8 mouse cellular contexts compared by ENCODE assay signal in the genomic region with DNA sequence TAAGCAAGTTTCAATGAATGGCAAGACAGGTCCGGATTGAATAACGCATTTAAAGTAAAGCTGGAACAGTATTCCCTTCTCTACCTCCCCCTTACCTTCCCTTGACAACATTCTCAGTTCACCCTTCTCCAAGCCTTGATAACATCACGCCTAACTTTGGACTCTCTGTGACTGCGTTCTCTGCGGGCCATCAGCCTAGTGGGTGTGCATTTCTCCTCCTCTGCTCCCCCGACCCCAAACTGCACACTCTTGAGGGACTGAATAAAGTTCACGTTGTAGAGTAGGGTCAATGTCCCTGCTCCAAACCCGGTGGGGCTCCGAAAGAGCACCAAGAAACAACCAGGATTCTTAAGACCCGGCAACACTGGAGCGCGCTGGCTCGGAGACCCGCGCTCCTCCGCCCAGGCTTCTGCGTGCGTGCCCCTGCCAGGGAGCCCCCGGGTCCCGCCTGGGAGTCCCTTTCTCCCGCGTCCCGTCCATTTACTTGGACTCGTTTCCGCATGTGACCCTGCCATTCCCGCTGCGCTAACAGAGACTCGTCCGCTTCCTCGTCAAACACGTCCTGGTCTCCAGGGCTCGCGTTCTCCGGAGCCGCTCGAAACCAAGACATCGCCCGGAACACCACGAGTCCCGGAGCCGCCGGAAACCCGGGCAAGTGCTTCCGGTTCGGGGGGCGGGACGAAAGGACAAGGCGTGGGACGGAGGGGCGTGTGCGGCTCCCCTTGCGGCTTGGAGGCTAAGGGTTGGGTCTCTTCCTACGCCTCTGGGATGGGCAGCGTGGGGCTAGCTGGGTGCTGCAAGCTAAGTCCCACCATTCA. TPM values are rescaled to one million over a fixed set of nuclear protein-coding genes. Genes with fewer than 3 reads are reported as not detected.
A peak's percentile ranks its signal among the peaks of the same experiment; 100 is the strongest.
DNase-seq lines count a peak whose midpoint lies in the region; ATAC-seq and TF ChIP-seq lines count a peak whose summit lies in the region.

A gene (minus strand): TSS at position 653 of the 818 bp plus-strand sequence.

- WGBS in forebrain, embryonic 13.5 days: under 1% methylated on average over 54 of the region's 54 CpGs
- WGBS in large intestine, adult 2 months: under 1% methylated on average over 54 of the region's 54 CpGs
- WGBS in liver, postnatal 0 days (ENCODE audit: insufficient replicate concordance): 1% methylated on average over 54 of the region's 54 CpGs
- under 1% methylated on average over 54 of the region's 54 CpGs for WGBS in neural tube, embryonic 14.5 days

- ATAC-seq in cerebellum, adult (ENCODE audit: insufficient number of reproducible peaks, low FRiP score, low TSS enrichment): peak; percentile 99
- ATAC-seq in forebrain, embryonic 13.5 days: peak; percentile 99
- peak; percentile 97 for ATAC-seq in liver, postnatal 0 days
- peak; percentile 100 for ATAC-seq in neural tube, embryonic 14.5 days (ENCODE audit: low read depth)

- intact Hi-C loops in heart, postnatal 10 days (cut with DNase I): loop anchor here (2.0 to 5.0 kb wide), 3 partner anchors 48 to 724 kb away; a partner anchor contains a TSS

- no peak for TF ChIP-seq EP300 in ES-Bruce4 (IDR thresholded peaks at IDR 0.05; ENCODE audit: insufficient read depth, low read depth, low read length)
- TF ChIP-seq EP300 in liver, postnatal 0 days (IDR thresholded peaks at IDR 0.05; ENCODE audit: low read depth): no peak

- H3K4me1 ChIP-seq in ES-Bruce4 (ENCODE audit: control insufficient read depth, insufficient read depth, low read length): no peaks in the 10 kb centered on the region
- H3K4me1 ChIP-seq in forebrain, embryonic 13.5 days: peaks cover 11% of the 10 kb centered on the region
- peaks cover 14% of the 10 kb centered on the region for H3K4me1 ChIP-seq in liver, postnatal 0 days (ENCODE audit: insufficient read depth)
- peaks cover 4% of the 10 kb centered on the region; the same call in 1 of the 2 replicates for H3K4me1 ChIP-seq in neural tube, embryonic 14.5 days (ENCODE audit: control insufficient read depth, insufficient read depth, low read length)

- peak; percentile 48 for TF ChIP-seq CTCF in ES-Bruce4 (IDR thresholded peaks at IDR 0.05; ENCODE audit: low read depth, low read length)
- TF ChIP-seq CTCF in liver, postnatal 0 days (IDR thresholded peaks at IDR 0.05; ENCODE audit: low read depth): peak; percentile 53

- peaks cover 7% of the 10 kb centered on the region for H3K36me3 ChIP-seq in ES-Bruce4 (ENCODE audit: control insufficient read depth, insufficient read depth, low read length, poor library complexity, severe bottlenecking)
- 0 out of 2 replicates have a peak, but pooled peaks cover 2% of the 10 kb centered on the region for H3K36me3 ChIP-seq in forebrain, embryonic 13.5 days (ENCODE audit: poor library complexity, severe bottlenecking)
- H3K36me3 ChIP-seq in liver, postnatal 0 days (replicated peaks; ENCODE audit: insufficient read depth, low read length): peaks cover 5% of the 10 kb centered on the region; the same call in 1 of the 2 replicates
- no peaks in the 10 kb centered on the region for H3K36me3 ChIP-seq in neural tube, embryonic 14.5 days (ENCODE audit: control insufficient read depth, insufficient read depth, low read length)

- peak; percentile 94 to 98 for DNase-seq in heart, postnatal 10 days
- DNase-seq in large intestine, adult 2 months (ENCODE audit: low read depth, low spot score): peak; percentile 85
- DNase-seq in liver, postnatal 0 days: peak; percentile 93
- DNase-seq in testis, postnatal 10 days (ENCODE audit: low spot score): peak; percentile 96

- H3K27me3 ChIP-seq in ES-Bruce4 (ENCODE audit: control insufficient read depth, insufficient read depth, low read length, poor library complexity, severe bottlenecking): no peaks in the 10 kb centered on the region
- no peaks in the 10 kb centered on the region for H3K27me3 ChIP-seq in forebrain, embryonic 13.5 days
- H3K27me3 ChIP-seq in liver, postnatal 0 days (ENCODE audit: insufficient read depth, low read length): no peaks in the 10 kb centered on the region
- no peaks in the 10 kb centered on the region for H3K27me3 ChIP-seq in neural tube, embryonic 14.5 days (ENCODE audit: control insufficient read depth, insufficient read depth, low read length)

- peak within 1 kb of the TSS; percentile 82 for H3K4me2 ChIP-seq in forebrain, embryonic 13.5 days
- H3K4me2 ChIP-seq in liver, postnatal 0 days (ENCODE audit: low read depth, low read length): peak within 1 kb of the TSS; percentile 93
- peak within 1 kb of the TSS; percentile 85 for H3K4me2 ChIP-seq in neural tube, embryonic 14.5 days (ENCODE audit: low read depth, low read length)

- peak within 1 kb of the TSS; percentile 100 for H3K4me3 ChIP-seq in ES-Bruce4 (ENCODE audit: low read depth, low read length)
- peak within 1 kb of the TSS; percentile 85 for H3K4me3 ChIP-seq in forebrain, embryonic 13.5 days
- H3K4me3 ChIP-seq in liver, postnatal 0 days (ENCODE audit: low read depth, low read length): peak within 1 kb of the TSS; percentile 91
- H3K4me3 ChIP-seq in neural tube, embryonic 14.5 days (ENCODE audit: low read depth, low read length): peak within 1 kb of the TSS; percentile 76

- peak within 1 kb of the TSS; percentile 83 for H3K9ac ChIP-seq in ES-Bruce4 (ENCODE audit: low read depth, poor library complexity, severe bottlenecking)
- H3K9ac ChIP-seq in forebrain, embryonic 13.5 days: peak within 1 kb of the TSS; percentile 85
- H3K9ac ChIP-seq in liver, postnatal 0 days (replicated peaks): peak within 1 kb of the TSS; percentile 89
- H3K9ac ChIP-seq in neural tube, embryonic 14.5 days (replicated peaks; ENCODE audit: low read depth, low read length): peak within 1 kb of the TSS; percentile 68

- no peaks in the 10 kb centered on the region for H3K9me3 ChIP-seq in ES-Bruce4 (replicated peaks; ENCODE audit: control insufficient read depth, insufficient read depth, low read length, poor library complexity, severe bottlenecking)
- H3K9me3 ChIP-seq in forebrain, embryonic 13.5 days (replicated peaks): no peaks in the 10 kb centered on the region
- no peaks in the 10 kb centered on the region for H3K9me3 ChIP-seq in liver, postnatal 0 days (ENCODE audit: low read length)
- H3K9me3 ChIP-seq in neural tube, embryonic 14.5 days (ENCODE audit: control insufficient read depth, low read length): no peaks in the 10 kb centered on the region

- peak; percentile 40 for TF ChIP-seq POLR2A in ES-Bruce4 (IDR thresholded peaks at IDR 0.05; ENCODE audit: insufficient read depth, low read length)

- H3K27ac ChIP-seq in ES-Bruce4 (ENCODE audit: insufficient read depth, low read length): peak within 1 kb of the TSS; percentile 8; the same call in 1 of the 2 replicates
- H3K27ac ChIP-seq in forebrain, embryonic 13.5 days: peak within 1 kb of the TSS; percentile 75
- H3K27ac ChIP-seq in liver, postnatal 0 days (ENCODE audit: low read depth): peak within 1 kb of the TSS; percentile 83
- peak within 1 kb of the TSS; percentile 67 for H3K27ac ChIP-seq in neural tube, embryonic 14.5 days (ENCODE audit: low read depth, low read length)

RNA-seq across cellular contexts. Expression of the gene that starts here (rescaled TPM):
- polyA plus RNA-seq in ES-Bruce4 (2011; ENCODE audit: insufficient read depth, insufficient read length, low read depth, missing spikeins): 30.3 and 37.4 TPM in 2 replicates
- 118 and 119 TPM in 2 replicates for polyA plus RNA-seq in forebrain, embryonic 13.5 days (2015; fragmentation: Nextera tagmentation; extraction: Ambion mirVana)
- 10 to 100 TPM; 22.4 to 30.1 TPM for total RNA-seq in heart, postnatal 10 days (2021)
- 5.9 and 8.3 TPM in 2 replicates for polyA plus RNA-seq in large intestine, adult 2 months (2012; rRNA removed)
- 23.7 and 25.2 TPM in 2 replicates for polyA plus RNA-seq in liver, postnatal 0 days (2015; fragmentation: Nextera tagmentation; extraction: Ambion mirVana)
- polyA plus RNA-seq in neural tube, embryonic 14.5 days (2014; fragmentation: Nextera tagmentation; extraction: Ambion mirVana): 79.4 and 87.9 TPM in 2 replicates

Comparison
In these comparisons a context has a peak if more than half of its experiments do, and no peak if none do; other contexts are left out.
1. Peak in every context shown above with its lines: DNase-seq, ATAC-seq, H3K4me3 ChIP-seq and H3K27ac ChIP-seq.
2. H3K27ac ChIP-seq: peak in every context shown above with its lines; median percentile 83 in liver, postnatal 0 days; 75 in forebrain, embryonic 13.5 days; 67 in neural tube, embryonic 14.5 days; 8 in ES-Bruce4.